Mouse (Mus musculus): ENCODE results near the gene Poldip2.

Gene Poldip2

DNA sequence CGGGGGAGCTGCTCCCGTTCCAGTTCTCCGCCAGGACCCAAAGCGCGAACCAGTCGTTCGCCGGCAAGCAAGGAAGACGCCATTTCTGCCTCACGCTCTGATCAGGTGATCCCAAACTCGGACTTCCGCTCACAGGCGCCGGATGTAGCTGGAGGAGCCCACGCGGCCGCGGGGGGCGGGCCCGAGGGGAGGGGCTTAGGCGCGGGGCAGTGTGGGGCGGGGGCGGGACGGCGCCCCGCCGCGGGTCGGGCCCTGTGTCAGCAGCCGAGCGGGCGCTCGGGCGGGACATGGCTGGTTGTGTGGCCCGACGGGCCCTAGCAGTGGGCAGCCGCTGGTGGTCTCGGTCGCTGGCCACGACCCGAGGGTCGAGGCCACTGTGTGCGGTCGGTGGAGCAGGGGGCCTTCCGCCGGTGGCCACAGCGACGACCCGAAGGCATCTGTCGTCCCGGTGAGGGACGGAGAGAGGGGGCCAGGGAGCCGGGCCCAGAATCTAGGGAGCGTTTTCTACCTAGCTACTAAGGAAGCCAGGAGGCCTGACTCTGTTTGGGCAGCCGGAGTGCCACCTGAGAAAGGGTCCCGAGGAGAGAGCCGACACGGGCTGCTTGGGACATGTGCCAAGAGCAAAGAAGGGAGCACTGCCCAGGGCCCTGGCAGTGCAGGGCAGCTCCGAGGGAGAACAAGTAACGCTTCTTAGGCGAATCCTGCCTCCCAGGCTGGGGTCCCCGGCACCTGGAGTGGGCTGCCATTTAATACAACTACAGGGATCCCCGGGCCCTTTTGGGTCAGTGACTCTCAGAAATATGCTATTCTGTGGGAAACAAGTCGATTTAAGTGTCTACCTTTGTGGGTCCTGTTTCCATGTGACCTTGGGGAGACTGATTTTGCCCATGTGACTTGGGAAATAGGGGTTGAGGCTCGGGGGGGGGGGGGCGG is at the start of gene Poldip2, which contains the start of gene Tmem199:
TSS of gene Poldip2 (plus strand) at position 169 of the 933 bp plus-strand sequence.
TSS of gene Tmem199 (minus strand) at position 148 of the 933 bp plus-strand sequence.
- DNase-seq, result peak; percentile 88 to 92

GRCm38 (mm10) chr11:78462669-78463068 is 49.3 kb upstream of the Poldip2 start:
- no peak for DNase-seq

GRCm38 (mm10) chr11:78463286-78464036 is 48.5 kb upstream of the Poldip2 start:
- DNase-seq, result no peak

GRCm38 (mm10) chr11:78465116-78465515 is 46.9 kb upstream of the Poldip2 start:
- no peak for DNase-seq

GRCm38 (mm10) chr11:78465568-78466180 is 46.3 kb upstream of the Poldip2 start, which contains the start of gene Slc46a1:
TSS of gene Slc46a1 (plus strand) at chr11:78465697.
- peak; percentile 81 to 86 for DNase-seq

GRCm38 (mm10) chr11:78466242-78466912 is 45.6 kb upstream of the Poldip2 start:
- DNase-seq, result no peak

- no peak for DNase-seq
These were observed 44.5 kb upstream of the Poldip2 start for GRCm38 (mm10) chr11:78467515-78467914.

DNA sequence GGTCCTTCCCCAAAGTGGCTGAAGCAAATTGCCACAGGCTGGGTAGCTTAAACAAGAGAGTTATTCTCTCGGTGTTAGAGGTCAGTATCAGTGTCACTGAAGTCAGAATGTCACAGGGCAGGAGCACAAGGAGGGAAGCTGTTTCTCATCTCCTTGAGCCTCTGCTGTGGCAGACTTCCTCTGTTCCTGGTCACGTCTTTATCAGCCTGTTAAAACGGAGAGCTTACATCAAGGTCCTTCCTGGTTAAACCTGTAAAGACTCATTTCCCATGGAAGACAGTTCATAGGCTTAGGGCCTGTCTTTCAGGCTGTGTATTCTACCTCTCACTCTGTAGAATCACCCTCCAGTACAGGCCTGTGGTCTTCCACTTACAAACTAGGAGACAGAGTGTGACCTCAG is 44.1 kb upstream of the Poldip2 start:
- no peak for DNase-seq

- DNase-seq, result no peak
These were observed 40.5 kb upstream of the Poldip2 start for GRCm38 (mm10) chr11:78471326-78472103.

DNA sequence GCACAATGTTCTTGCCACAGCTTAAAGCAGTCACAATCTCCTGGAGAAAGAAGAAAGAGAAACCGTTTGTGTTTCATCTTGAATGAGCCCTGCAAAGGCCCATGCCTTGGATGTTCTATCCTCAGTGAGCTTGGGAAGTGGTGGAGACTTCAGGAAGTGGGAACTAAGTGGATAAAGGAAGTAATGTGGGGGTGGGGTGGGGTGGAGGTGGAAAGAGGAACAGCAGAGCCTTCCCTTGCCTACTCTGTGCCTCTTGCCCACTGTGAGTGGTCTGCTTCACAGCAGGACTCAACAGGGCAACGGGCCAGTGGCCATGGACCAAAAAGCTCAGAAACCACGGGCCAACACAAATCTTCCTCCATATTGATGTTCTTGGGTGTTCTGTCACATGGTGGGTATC is 36.7 kb upstream of the Poldip2 start:
- DNase-seq, result no peak

DNA sequence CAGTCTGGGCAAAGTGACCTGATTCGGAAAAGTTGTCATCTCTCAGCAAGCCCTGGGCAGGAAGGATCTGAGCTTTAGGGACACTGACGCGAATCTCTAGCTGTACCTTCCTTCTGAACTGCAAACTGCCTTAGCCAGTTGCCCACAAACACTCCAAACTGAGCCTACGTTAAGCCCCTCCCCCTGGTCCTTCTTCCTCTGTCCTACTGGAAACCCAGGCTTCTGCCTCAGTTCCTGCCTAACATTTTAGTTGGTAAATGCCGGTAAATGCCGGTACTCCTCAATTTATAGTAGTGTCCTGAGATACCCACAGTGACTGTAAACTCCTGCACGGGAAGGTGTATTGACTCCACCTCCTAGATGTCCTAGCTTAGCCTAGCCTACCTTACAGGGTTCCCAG is 28.4 kb upstream of the Poldip2 start:
- DNase-seq, result no peak

- DNase-seq, result peak; percentile 60 to 67
These were observed 23.8 kb upstream of the Poldip2 start for GRCm38 (mm10) chr11:78488168-78488567.

DNA sequence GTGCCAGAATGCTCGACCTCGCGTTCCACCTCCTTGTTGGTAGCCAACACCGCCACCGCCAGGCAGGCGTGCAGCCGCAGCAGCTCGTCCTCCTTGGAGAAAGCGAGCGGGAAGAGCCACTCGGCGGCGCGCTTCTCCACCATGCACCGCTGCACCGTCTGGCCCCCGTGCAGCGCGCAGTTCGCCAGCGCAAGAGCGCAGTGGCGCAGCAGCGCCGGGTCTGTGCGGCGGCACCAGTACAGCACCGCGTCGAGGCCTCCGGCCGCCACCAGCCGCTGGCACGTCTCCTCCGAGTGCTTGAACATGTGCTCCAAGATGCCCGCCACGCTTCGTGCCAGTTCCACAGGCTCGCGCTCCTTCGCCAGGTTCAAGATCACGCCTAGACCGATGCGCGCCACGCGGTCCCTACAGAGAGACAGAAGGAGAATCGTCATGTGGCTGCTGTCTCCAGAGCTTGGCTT is 21.2 kb upstream of the Poldip2 start:
- no peak for DNase-seq

- peak in 1 of 2 experiments; percentile 11 for DNase-seq
These were observed 16.1 kb upstream of the Poldip2 start for GRCm38 (mm10) chr11:78495904-78496303.

- no peak for DNase-seq
These were observed 14.9 kb upstream of the Poldip2 start for GRCm38 (mm10) chr11:78497071-78497541.

DNA sequence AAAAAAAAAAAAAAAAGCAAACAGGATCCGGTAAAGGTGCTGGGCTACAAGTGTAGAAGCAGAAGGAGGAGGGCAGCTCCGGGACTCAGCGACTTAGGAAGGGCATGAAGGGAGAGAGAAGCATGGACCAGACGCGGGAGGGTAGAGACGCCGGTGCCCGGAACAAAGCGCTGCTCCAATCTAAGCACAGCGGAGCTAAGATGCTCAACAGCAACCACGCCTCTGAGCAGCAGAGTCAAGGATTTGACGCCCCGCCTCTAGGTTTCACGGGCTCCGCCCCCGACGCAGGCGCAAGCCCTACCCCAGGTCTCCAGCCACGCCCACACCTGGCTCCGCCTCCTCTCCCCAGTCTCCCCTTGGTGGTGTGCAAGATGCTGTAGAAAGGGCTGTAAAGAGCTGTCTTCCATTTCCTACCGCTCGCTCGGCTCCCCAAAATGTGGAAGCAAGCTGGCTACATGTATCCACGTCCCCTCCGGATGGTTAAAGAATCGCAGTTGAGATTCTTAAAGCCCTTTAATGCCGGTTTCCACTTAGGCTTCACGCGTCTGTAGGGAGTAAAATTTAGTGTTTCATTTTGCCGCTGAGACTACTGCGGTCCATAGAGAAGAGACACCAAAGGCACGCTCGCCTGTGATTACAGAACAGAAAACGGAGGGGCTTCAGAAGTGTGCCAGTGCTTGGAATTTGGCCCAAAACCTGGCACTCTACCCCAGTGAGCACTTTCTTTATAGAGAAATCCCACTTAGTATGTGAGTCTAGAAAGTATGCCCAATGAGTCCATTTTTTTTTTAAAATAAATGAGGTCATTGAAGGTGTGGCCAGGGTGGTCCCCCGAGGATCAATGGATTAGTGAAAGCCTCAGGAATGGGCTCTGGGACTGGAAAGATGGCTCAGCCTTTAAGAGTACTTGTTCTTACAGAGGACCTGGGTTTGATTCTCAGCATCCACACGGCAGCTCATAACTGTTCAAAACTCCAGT is 14.2 kb upstream of the Poldip2 start, which contains the start of gene Sarm1:
TSS of gene Sarm1 (minus strand) at position 211 of the 979 bp plus-strand sequence.
- DNase-seq, result peak; percentile 95

DNA sequence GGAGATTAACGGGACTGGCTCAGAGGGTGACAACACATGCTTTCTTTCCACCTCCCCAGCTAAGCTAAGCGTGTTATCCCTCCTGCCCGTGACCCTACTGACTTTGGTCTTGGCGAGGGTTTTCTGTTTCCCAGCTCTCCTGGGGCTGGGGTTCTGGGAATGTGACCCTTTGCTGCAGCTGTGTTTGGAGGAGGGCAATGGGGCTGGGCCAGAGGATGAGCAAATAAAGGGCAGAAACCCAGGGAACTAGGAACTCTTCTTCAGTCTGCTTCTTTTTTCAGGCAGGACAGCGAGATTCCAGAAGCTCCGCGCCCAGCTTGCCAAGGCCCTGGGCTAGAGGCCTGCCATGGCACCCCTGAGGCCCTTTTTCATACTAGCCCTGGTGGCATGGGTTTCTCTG is 13.0 kb upstream of the Poldip2 start, which contains the start of gene Vtn:
TSS of gene Vtn (plus strand) at position 88 of the 400 bp plus-strand sequence.
- no peak for DNase-seq

- DNase-seq, result no peak
These were observed 12.4 kb upstream of the Poldip2 start for GRCm38 (mm10) chr11:78499543-78499942.

- DNase-seq, result no peak
These were observed 11.3 kb upstream of the Poldip2 start for GRCm38 (mm10) chr11:78500623-78501202.
